Mouse (Mus musculus) urinary bladder, postnatal 14 days (tissue): Measurements from ENCODE around the gene Trappc3.
A peak's percentile ranks its signal among the peaks of the same experiment; 100 is the strongest.
"Not testable (repeated sequence)": the region's sequence is repeated elsewhere in the genome, so short reads cannot be mapped to it uniquely, and the experiment has no call there.

Experiments
- DNase-seq: peaks from one replicate; pipeline ENCODE4 v3.0.0; 2021; ENCODE audit warnings: low spot score

Trappc3 gene

GRCm38 (mm10) chr4:126262119-126262807, at the start of gene Trappc3:
Trappc3 (plus strand) TSS chr4:126262325.
- peak; percentile 100 for DNase-seq

- peak; percentile 77 for DNase-seq
Observed at GRCm38 (mm10) chr4:126217771-126218170, 44.4 kb upstream of the Trappc3 start.

GRCm38 (mm10) chr4:126219540-126219939, 42.6 kb upstream of the Trappc3 start:
- DNase-seq: not testable (repeated sequence)

GRCm38 (mm10) chr4:126220045-126220444, 42.1 kb upstream of the Trappc3 start:
- DNase-seq: no peak

GRCm38 (mm10) chr4:126222631-126223030, 39.5 kb upstream of the Trappc3 start:
- no peak for DNase-seq

GRCm38 (mm10) chr4:126226640-126227039, 35.5 kb upstream of the Trappc3 start:
- DNase-seq: no peak

- peak; percentile 95 for DNase-seq
Observed at GRCm38 (mm10) chr4:126227077-126227761, 34.9 kb upstream of the Trappc3 start.

GRCm38 (mm10) chr4:126228144-126228543, 34.0 kb upstream of the Trappc3 start:
- no peak for DNase-seq

GRCm38 (mm10) chr4:126229900-126230299, 32.2 kb upstream of the Trappc3 start:
- no peak for DNase-seq

- DNase-seq: no peak
Observed at GRCm38 (mm10) chr4:126233676-126234308, 28.3 kb upstream of the Trappc3 start.

GRCm38 (mm10) chr4:126234496-126235175, 27.5 kb upstream of the Trappc3 start:
- no peak for DNase-seq

GRCm38 (mm10) chr4:126235191-126235590, 26.9 kb upstream of the Trappc3 start:
- DNase-seq: no peak

- peak; percentile 70 for DNase-seq
Observed at GRCm38 (mm10) chr4:126236467-126237280, 25.5 kb upstream of the Trappc3 start.

GRCm38 (mm10) chr4:126237721-126238242, 24.3 kb upstream of the Trappc3 start:
- no peak for DNase-seq

GRCm38 (mm10) chr4:126239862-126240475, 22.2 kb upstream of the Trappc3 start:
- no peak for DNase-seq

- DNase-seq: no peak
Observed at GRCm38 (mm10) chr4:126241956-126242355, 20.2 kb upstream of the Trappc3 start.

GRCm38 (mm10) chr4:126242510-126242909, 19.6 kb upstream of the Trappc3 start:
- no peak for DNase-seq

- no peak for DNase-seq
Observed at GRCm38 (mm10) chr4:126246202-126246889, 15.8 kb upstream of the Trappc3 start.

- no peak for DNase-seq
Observed at GRCm38 (mm10) chr4:126248261-126248868, 13.8 kb upstream of the Trappc3 start.

- DNase-seq: no peak
Observed at GRCm38 (mm10) chr4:126250659-126251058, 11.5 kb upstream of the Trappc3 start.
